Mouse (Mus musculus) ES-Bruce4 (cell line): Measurements from ENCODE around the gene Hnf1b.

ENCODE experiments used
- CTCF ChIP-seq: IDR thresholded peaks from one replicate; pipeline ENCODE4 v1.8.1; 2011; ENCODE audit warnings: low read depth, low read length
- EP300 ChIP-seq: IDR thresholded peaks from 2 replicates; pipeline ENCODE4 v1.6.1; 2011; ENCODE audit warnings: low read depth, low read length; ENCODE audit not compliant: insufficient read depth
- POLR2A ChIP-seq: IDR thresholded peaks from one replicate; pipeline ENCODE4 v1.8.1; 2011; ENCODE audit warnings: low read length; ENCODE audit not compliant: insufficient read depth

GRCm38 (mm10) chr11:83828553-83829142, 21.2 kb upstream of the Hnf1b start:
- TF ChIP-seq CTCF (no peak), EP300 (no peak), POLR2A (no peak)
